Mouse (Mus musculus) midbrain, embryonic 16.5 days (tissue): Measurements from ENCODE around the gene Hist2h3b. TPM values are rescaled to one million over a fixed set of nuclear protein-coding genes. Genes with fewer than 3 reads are reported as not detected.

Experiments
- ATAC-seq: fragments of 200-750 bp; cut with Nextera tagmentation; 2 replicates; pipeline ENCODE4 v1.8.0; 2017; ENCODE audit warnings: moderate TSS enrichment
- H3K27ac ChIP-seq: fragments of 300-500 bp; sonication (generic); 2 replicates; pipeline ENCODE4 v1.5.1; 2014; ENCODE audit warnings: mild to moderate bottlenecking, low read length, mixed read lengths
- H3K27me3 ChIP-seq: fragments of 300-500 bp; sonication (generic); 2 replicates; pipeline ENCODE4 v1.6.1; 2014; ENCODE audit warnings: low read depth, low read length, mixed read lengths; ENCODE audit not compliant: control insufficient read depth, insufficient read depth
- H3K36me3 ChIP-seq: fragments of 300-500 bp; sonication (generic); 2 replicates; pipeline ENCODE4 v1.6.1; 2014; ENCODE audit warnings: mild to moderate bottlenecking, low read length, moderate library complexity, mixed read lengths; ENCODE audit not compliant: control insufficient read depth, insufficient read depth
- H3K4me1 ChIP-seq: fragments of 300-500 bp; sonication (generic); 2 replicates; pipeline ENCODE4 v1.6.1; 2014; ENCODE audit warnings: mild to moderate bottlenecking, low read length, mixed read lengths; ENCODE audit not compliant: control insufficient read depth, insufficient read depth
- H3K4me2 ChIP-seq: fragments of 300-500 bp; sonication (generic); 2 replicates; pipeline ENCODE4 v1.6.1; 2014; ENCODE audit warnings: mild to moderate bottlenecking, low read length, mixed read lengths
- H3K4me3 ChIP-seq: fragments of 300-500 bp; sonication (generic); 2 replicates; pipeline ENCODE4 v1.5.1; 2014; ENCODE audit warnings: low read depth, mild to moderate bottlenecking, low read length, moderate library complexity, mixed read lengths
- H3K9ac ChIP-seq: fragments of 300-500 bp; sonication (generic); 2 replicates; pipeline ENCODE4 v1.6.1; 2014; ENCODE audit warnings: low read depth, low read length, mixed read lengths
- H3K9me3 ChIP-seq: fragments of 300-500 bp; sonication (generic); replicated peaks from 2 replicates; pipeline ENCODE4 v1.6.1; 2014; ENCODE audit warnings: mild to moderate bottlenecking, low read length, mixed read lengths; ENCODE audit not compliant: control insufficient read depth, poor library complexity, severe bottlenecking
- WGBS: fragments of 180-500 bp; shearing (Covaris S2); extraction: QIAGEN DNeasy Blood & Tissue Kit; methylation state at CpG from one replicate; pipeline ENCODE4 v1.1.7; 2014; 5-methylcytosine and 5-hydroxymethylcytosine counted together
- microRNA-seq: library from miRNA; unstranded; fragments of <30 nt; microRNA quantifications from one replicate; pipeline ENCODE4, GENCODE M21; 2017
- polyA plus RNA-seq: library from polyadenylated mRNA; unstranded; fragments of >200 nt; fragmentation: Nextera tagmentation; extraction: Ambion mirVana; gene quantifications from 2 replicates; pipeline ENCODE4 v1.2.1, GENCODE M21; 2015

Hist2h3b gene
- polyA plus RNA-seq, 1 experiment from 2014 or later, result 5.9 TPM

GRCm38 (mm10) chr3:96299562-96299961 is 31.1 kb downstream of the Hist2h3b start:
- Histone ChIP-seq H3K4me2 (no peak overlapping the region), H3K4me1 (no peaks in the 10 kb centered on the region), H3K36me3 (no peaks in the 10 kb centered on the region), H3K4me3 (no peak overlapping the region), H3K9ac (no peak overlapping the region), H3K9me3 (no peaks in the 10 kb centered on the region), H3K27ac (no peak overlapping the region), H3K27me3 (no peaks in the 10 kb centered on the region)
- WGBS, result 98% methylated on average over 2 of the region's 2 CpGs
- no peak for ATAC-seq

- no peaks in the 10 kb centered on the region for H3K4me1 ChIP-seq
- H3K4me3 ChIP-seq, result no peak overlapping the region
- H3K9ac ChIP-seq, result no peak overlapping the region
- H3K4me2 ChIP-seq, result 0 out of 2 replicates have a peak overlapping the region, but pooled peaks have one; percentile 11
- 80% methylated on average over 26 of the region's 26 CpGs for WGBS
- H3K27ac ChIP-seq, result no peak overlapping the region
- H3K9me3 ChIP-seq, result no peaks in the 10 kb centered on the region
- H3K36me3 ChIP-seq, result no peaks in the 10 kb centered on the region
- H3K27me3 ChIP-seq, result no peaks in the 10 kb centered on the region
- no peak for ATAC-seq
Measured at GRCm38 (mm10) chr3:96300706-96301529, 32.5 kb downstream of the Hist2h3b start.

GRCm38 (mm10) chr3:96302076-96302475 is 33.6 kb downstream of the Hist2h3b start:
- no peak overlapping the region for H3K4me3 ChIP-seq
- no peak overlapping the region for H3K27ac ChIP-seq
- 84% methylated on average over 5 of the region's 5 CpGs for WGBS
- H3K27me3 ChIP-seq, result no peaks in the 10 kb centered on the region
- no peaks in the 10 kb centered on the region for H3K4me1 ChIP-seq
- H3K9ac ChIP-seq, result no peak overlapping the region
- no peaks in the 10 kb centered on the region for H3K36me3 ChIP-seq
- H3K4me2 ChIP-seq, result no peak overlapping the region
- ATAC-seq, result no peak
- no peaks in the 10 kb centered on the region for H3K9me3 ChIP-seq

- ATAC-seq, result no peak
- no peaks in the 10 kb centered on the region for H3K9me3 ChIP-seq
- no peak overlapping the region for H3K27ac ChIP-seq
- no peaks in the 10 kb centered on the region for H3K36me3 ChIP-seq
- H3K27me3 ChIP-seq, result no peaks in the 10 kb centered on the region
- H3K4me1 ChIP-seq, result no peaks in the 10 kb centered on the region
- 81% methylated on average over 9 of the region's 9 CpGs for WGBS
- no peak overlapping the region for H3K9ac ChIP-seq
- H3K4me3 ChIP-seq, result no peak overlapping the region
- no peak overlapping the region for H3K4me2 ChIP-seq
Measured at GRCm38 (mm10) chr3:96306506-96306905, 38.1 kb downstream of the Hist2h3b start.

DNA sequence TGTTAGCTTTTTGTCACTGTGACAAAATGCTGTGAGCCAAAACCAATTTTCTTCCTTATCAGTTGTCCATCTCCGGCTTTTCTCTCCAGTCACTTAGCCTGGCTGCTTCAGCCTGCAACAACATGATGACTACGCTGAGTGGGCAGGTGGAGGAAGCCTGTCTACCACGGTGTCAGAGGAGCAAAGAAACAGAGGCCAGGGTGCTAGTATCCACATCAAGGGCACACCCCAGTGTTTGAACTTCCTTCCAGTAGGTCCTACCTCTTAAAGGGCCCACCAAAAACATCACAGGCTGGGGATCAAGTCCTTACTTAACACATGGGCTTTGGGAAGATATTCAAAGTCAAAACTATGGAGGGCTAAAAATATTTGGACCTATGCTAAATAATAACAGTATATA is 41.0 kb downstream of the Hist2h3b start:
- WGBS, result 64% methylated on average over 3 of the region's 3 CpGs
- Histone ChIP-seq H3K36me3 (no peaks in the 10 kb centered on the region), H3K9me3 (no peaks in the 10 kb centered on the region), H3K27ac (no peak overlapping the region), H3K4me1 (no peaks in the 10 kb centered on the region), H3K9ac (no peak overlapping the region), H3K27me3 (no peaks in the 10 kb centered on the region), H3K4me3 (no peak overlapping the region), H3K4me2 (no peak overlapping the region)
- no peak for ATAC-seq

- ATAC-seq, result no peak
- Histone ChIP-seq H3K36me3 (no peaks in the 10 kb centered on the region), H3K4me3 (no peak overlapping the region), H3K9ac (no peak overlapping the region), H3K27ac (no peak overlapping the region), H3K4me2 (no peak overlapping the region), H3K27me3 (no peaks in the 10 kb centered on the region), H3K4me1 (no peaks in the 10 kb centered on the region), H3K9me3 (no peaks in the 10 kb centered on the region)
- WGBS, result 67% methylated on average over 8 of the region's 8 CpGs
Measured at GRCm38 (mm10) chr3:96312341-96313098, 44.1 kb downstream of the Hist2h3b start.

Small RNAs within 50 kb of the gene (microRNA-seq; reads per million reads assigned to microRNA genes)
- gene Gm44492 (not detected), gene Gm47311 (not detected), gene Gm47313 (not detected)

Other genes starting within 250 kb of the Hist2h3b start
- gene Vps45, start 210.2 kb upstream of the Hist2h3b start, polyA plus RNA-seq, result 62.0 and 64.7 TPM in 2 replicates
- 7.0 and 8.4 TPM in 2 replicates for gene Otud7b, start 164.1 kb upstream of the Hist2h3b start, polyA plus RNA-seq
- gene Mtmr11, start 106.7 kb upstream of the Hist2h3b start, polyA plus RNA-seq, result 7.8 and 15.1 TPM in 2 replicates
- 134 and 136 TPM in 2 replicates for gene Sf3b4, start 96.3 kb upstream of the Hist2h3b start, polyA plus RNA-seq
- 123 and 137 TPM in 2 replicates for gene Sv2a, start 87.5 kb upstream of the Hist2h3b start, polyA plus RNA-seq
- gene Bola1, start 48.9 kb upstream of the Hist2h3b start, polyA plus RNA-seq, result 51.3 and 52.2 TPM in 2 replicates
- gene Hist2h2ab, start 48.8 kb upstream of the Hist2h3b start, polyA plus RNA-seq, result not detected in 2 replicates
- gene Hist2h2ac, start 47.8 kb upstream of the Hist2h3b start, polyA plus RNA-seq, result 0.66 and 0.99 TPM in 2 replicates
- gene Hist2h2be, start 47.5 kb upstream of the Hist2h3b start, polyA plus RNA-seq, result 4.4 and 4.7 TPM in 2 replicates
- 1.3 TPM in 2 replicates for gene Hist2h3c2, start 29.5 kb upstream of the Hist2h3b start, polyA plus RNA-seq
- 38.1 and 48.4 TPM in 2 replicates for gene Hist2h2aa2, start 28.4 kb upstream of the Hist2h3b start, polyA plus RNA-seq
- gene Hist2h2aa1, start 23.2 kb upstream of the Hist2h3b start, polyA plus RNA-seq, result 7.4 and 13.2 TPM in 2 replicates
- gene Hist2h3c1, start 22.0 kb upstream of the Hist2h3b start, polyA plus RNA-seq, result 0.39 TPM in 1 of 2 replicates, not detected in the other
- 3.3 and 3.8 TPM in 2 replicates for gene Hist2h4, start 5.3 kb upstream of the Hist2h3b start, polyA plus RNA-seq
- gene Hist2h2bb, start 1.1 kb downstream of the Hist2h3b start, polyA plus RNA-seq, result 1.1 TPM in 1 of 2 replicates, not detected in the other
- gene Fcgr1, start 25.3 kb downstream of the Hist2h3b start, polyA plus RNA-seq, result 0.89 and 1.5 TPM in 2 replicates
- gene BC107364, start 183.7 kb downstream of the Hist2h3b start, polyA plus RNA-seq, result not detected in 2 replicates